27 mouse cellular contexts compared by ENCODE assay signal in the genomic region with DNA sequence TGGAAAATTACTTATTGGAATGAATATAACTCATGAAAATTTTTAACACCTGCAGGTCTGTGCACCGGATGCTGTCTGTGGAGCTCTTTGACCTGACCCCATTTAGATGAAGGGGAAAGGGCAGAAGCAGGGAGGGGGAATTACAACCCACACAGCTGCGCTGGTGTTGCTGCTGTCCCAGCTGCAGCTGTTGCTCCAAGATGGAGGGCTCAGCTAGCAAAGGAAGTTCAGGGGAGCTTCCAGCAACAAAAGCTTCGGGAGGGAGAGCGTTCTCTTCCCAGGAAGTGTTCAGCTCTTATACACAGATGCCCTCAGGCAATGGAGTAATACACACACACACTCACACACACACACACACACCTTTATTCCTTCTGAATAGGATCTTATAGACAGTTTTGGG.
DNase-seq lines count a peak whose midpoint lies in the region; ATAC-seq lines count a peak whose summit lies in the region.
"Had no signal": no experiment of that assay in that cellular context is flagged by ENCODE, and none has a peak within 500 bp of the region (broad histone marks: within the 10 kb centered on the region; RNA-seq: fewer than 3 reads in every experiment).

No protein-coding gene starts in this region.

- no peak overlapping the region for H3K27ac ChIP-seq in forebrain, embryonic 13.5 days
- H3K27ac ChIP-seq: embryonic facial prominence, embryonic 15.5 days; forebrain, embryonic 15.5 days; heart, adult 2 months; hindbrain, embryonic 14.5 days; intestine, embryonic 15.5 days; layer of hippocampus, adult 2 months; limb, embryonic 13.5 days; liver, embryonic 13.5 days; midbrain, embryonic 12.5 days had no signal

- H3K36me3 ChIP-seq in forebrain, embryonic 13.5 days (ENCODE audit: poor library complexity, severe bottlenecking) = no peaks in the 10 kb centered on the region
- H3K36me3 ChIP-seq: embryonic facial prominence, embryonic 15.5 days; forebrain, embryonic 15.5 days; intestine, embryonic 15.5 days; limb, embryonic 13.5 days; liver, embryonic 13.5 days; midbrain, embryonic 12.5 days had no signal

- 58% methylated on average over 4 of the region's 4 CpGs for WGBS in forebrain, embryonic 13.5 days

- peak; percentile 42 for DNase-seq in embryo, embryonic 10.5 days (ENCODE audit: low spot score)
- DNase-seq in hindlimb bud, embryonic 11.5 days (ENCODE audit: extremely low spot score, low read depth, low spot score) = peak; percentile 28
- peak; percentile 40 to 62 for DNase-seq in thymus, adult 18-20 months
- peak; percentile 47 to 68 for DNase-seq in thymus, postnatal 36 days
- no peak for DNase-seq in gastrocnemius, adult 18-20 months (ENCODE audit: low spot score)
- no peak for DNase-seq in testis, postnatal 10 days (ENCODE audit: low spot score)
- no peak for DNase-seq in heart, adult 9 months (ENCODE audit: low spot score in 2 of 2)
- DNase-seq: adrenal gland, postnatal 10 days; cerebellum, adult 9-11 months; gastrocnemius, postnatal 14 days; heart, adult 2 months; kidney, adult 9 months; kidney, postnatal 14 days; liver, embryonic 13.5 days; lung, adult 2 months; lung, postnatal 14 days; right cerebral cortex, postnatal 25 days; spleen, adult 18-20 months had no signal

- H3K9me3 ChIP-seq in forebrain, embryonic 13.5 days (replicated peaks) = no peaks in the 10 kb centered on the region
- H3K9me3 ChIP-seq: embryonic facial prominence, embryonic 15.5 days; forebrain, embryonic 15.5 days; intestine, embryonic 15.5 days; limb, embryonic 13.5 days; liver, embryonic 13.5 days; midbrain, embryonic 12.5 days had no signal

- no peaks in the 10 kb centered on the region for H3K4me1 ChIP-seq in forebrain, embryonic 13.5 days
- H3K4me1 ChIP-seq: embryonic facial prominence, embryonic 15.5 days; forebrain, embryonic 15.5 days; intestine, embryonic 15.5 days; limb, embryonic 13.5 days; liver, embryonic 13.5 days; midbrain, embryonic 12.5 days had no signal

- no peak overlapping the region for H3K4me3 ChIP-seq in forebrain, embryonic 13.5 days
- H3K4me3 ChIP-seq: embryonic facial prominence, embryonic 15.5 days; forebrain, embryonic 15.5 days; heart, adult 2 months; intestine, embryonic 15.5 days; layer of hippocampus, adult 2 months; limb, embryonic 13.5 days; liver, embryonic 13.5 days; midbrain, embryonic 12.5 days had no signal

- no peak overlapping the region for H3K4me2 ChIP-seq in forebrain, embryonic 13.5 days
- H3K4me2 ChIP-seq: embryonic facial prominence, embryonic 15.5 days; forebrain, embryonic 15.5 days; hindbrain, embryonic 14.5 days; intestine, embryonic 15.5 days; limb, embryonic 13.5 days; liver, embryonic 13.5 days; midbrain, embryonic 12.5 days had no signal

- no peak for ATAC-seq in forebrain, embryonic 13.5 days
- ATAC-seq: activated CD4-positive, CD25-positive, alpha-beta regulatory T cell, adult 4 months; forebrain, embryonic 15.5 days had no signal

- H3K9ac ChIP-seq in forebrain, embryonic 13.5 days = no peak overlapping the region
- H3K9ac ChIP-seq: embryonic facial prominence, embryonic 15.5 days; forebrain, embryonic 15.5 days; hindbrain, embryonic 14.5 days; intestine, embryonic 15.5 days; limb, embryonic 13.5 days; liver, embryonic 13.5 days; midbrain, embryonic 12.5 days had no signal

- no peaks in the 10 kb centered on the region for H3K27me3 ChIP-seq in forebrain, embryonic 13.5 days
- H3K27me3 ChIP-seq: embryonic facial prominence, embryonic 15.5 days; forebrain, embryonic 15.5 days; intestine, embryonic 15.5 days; limb, embryonic 13.5 days; liver, embryonic 13.5 days; midbrain, embryonic 12.5 days had no signal

Comparison
In these comparisons a context has a peak if more than half of its experiments do, and no peak if none do; other contexts are left out.
1. DNase-seq: peak in embryo, embryonic 10.5 days (single experiment), hindlimb bud, embryonic 11.5 days (single experiment), thymus, adult 18-20 months (2 of 2) and thymus, postnatal 36 days (2 of 2); none in gastrocnemius, adult 18-20 months (single experiment), testis, postnatal 10 days (single experiment) and heart, adult 9 months (0 of 2).